Mouse (Mus musculus): ENCODE measurements around the gene Thap3. TPM values are rescaled to one million over a fixed set of nuclear protein-coding genes. Genes with fewer than 3 reads are reported as not detected.
A peak's percentile ranks its signal among the peaks of the same experiment; 100 is the strongest.
"Not testable (repeated sequence)": the region's sequence is repeated elsewhere in the genome, so short reads cannot be mapped to it uniquely, and the experiment has no call there.

Thap3 gene
- 10 to 100 TPM; 26.8 to 29.7 TPM for total RNA-seq (2021)
- long read RNA-seq, experiment 1, transcript Thap3-201 (4 exons, 1,124 nt) = major isoform, 8 of 12 reads
- long read RNA-seq, experiment 1, partial matches to known transcripts = 1 of 12 reads
- long read RNA-seq, experiment 1, other reads (novel, unspliced or antisense) = 2 of 12 reads
- long read RNA-seq, experiment 2, transcript Thap3-201 (4 exons, 1,124 nt) = major isoform, 10 of 18 reads
- long read RNA-seq, experiment 2, partial matches to known transcripts = 0 of 18 reads
- long read RNA-seq, experiment 2, other reads (novel, unspliced or antisense) = 5 of 18 reads

- TF ChIP-seq CTCF (conservative IDR thresholded peaks at IDR 0.05) = no peak
- peak; percentile 73 to 84 for DNase-seq (ENCODE audit: low spot score in 2 of 2)
- Histone ChIP-seq H3K27ac (peak within 1 kb of the TSS; percentile 98), H3K4me3 (peak within 1 kb of the TSS; percentile 61)
Measured at GRCm38 (mm10) chr4:151988342-151989109, at the start of gene Thap3. Gene Thap3 (minus strand): TSS chr4:151988997.

GRCm38 (mm10) chr4:152038225-152038984 is 49.6 kb upstream of the Thap3 start, which contains the start of gene Tas1r1:
Gene Tas1r1 (minus strand): TSS chr4:152038568.
- TF ChIP-seq CTCF (conservative IDR thresholded peaks at IDR 0.05) = no peak
- peak within 1 kb of the TSS; percentile 81 for H3K27ac ChIP-seq
- DNase-seq (ENCODE audit: low spot score in 2 of 2) = no peak
- peak within 1 kb of the TSS; percentile 96 for H3K4me3 ChIP-seq

- H3K27ac ChIP-seq; DNase-seq (ENCODE audit: low spot score in 2 of 2); H3K4me3 ChIP-seq: not testable (repeated sequence)
- peak; percentile 56 for TF ChIP-seq CTCF (conservative IDR thresholded peaks at IDR 0.05)
Measured at GRCm38 (mm10) chr4:152036464-152036863, 47.7 kb upstream of the Thap3 start.

GRCm38 (mm10) chr4:152032922-152033321 is 44.1 kb upstream of the Thap3 start:
- no peak for DNase-seq (ENCODE audit: low spot score in 2 of 2)
- H3K27ac ChIP-seq = no peak overlapping the region
- H3K4me3 ChIP-seq = no peak overlapping the region
- no peak for TF ChIP-seq CTCF (conservative IDR thresholded peaks at IDR 0.05)

GRCm38 (mm10) chr4:152029997-152030396 is 41.2 kb upstream of the Thap3 start:
- no peak overlapping the region; the same call in 1 of the 2 replicates for H3K4me3 ChIP-seq
- TF ChIP-seq CTCF (conservative IDR thresholded peaks at IDR 0.05) = peak; percentile 54
- H3K27ac ChIP-seq = no peak overlapping the region
- DNase-seq (ENCODE audit: low spot score in 2 of 2) = no peak

- Histone ChIP-seq H3K27ac (no peak overlapping the region), H3K4me3 (no peak overlapping the region; the same call in 1 of the 2 replicates)
- peak; percentile 70 for TF ChIP-seq CTCF (conservative IDR thresholded peaks at IDR 0.05)
- DNase-seq (ENCODE audit: low spot score in 2 of 2) = no peak
Measured at GRCm38 (mm10) chr4:152029087-152029486, 40.3 kb upstream of the Thap3 start.

- no peak for TF ChIP-seq CTCF (conservative IDR thresholded peaks at IDR 0.05)
- Histone ChIP-seq H3K4me3 (peak overlapping the region; percentile 85), H3K27ac (no peak overlapping the region)
- no peak for DNase-seq (ENCODE audit: low spot score in 2 of 2)
Measured at GRCm38 (mm10) chr4:152028456-152028855, 39.7 kb upstream of the Thap3 start.

GRCm38 (mm10) chr4:152027524-152027923 is 38.7 kb upstream of the Thap3 start, which contains the start of gene Zbtb48:
Gene Zbtb48 (minus strand): TSS chr4:152027671.
- TF ChIP-seq CTCF (conservative IDR thresholded peaks at IDR 0.05) = no peak
- peak; percentile 96 to 98 for DNase-seq (ENCODE audit: low spot score in 2 of 2)
- peak within 1 kb of the TSS; percentile 85 for H3K4me3 ChIP-seq
- peak within 1 kb of the TSS; percentile 92 for H3K27ac ChIP-seq

- peak overlapping the region; percentile 92 for H3K27ac ChIP-seq
- no peak for TF ChIP-seq CTCF (conservative IDR thresholded peaks at IDR 0.05)
- peak overlapping the region; percentile 85 for H3K4me3 ChIP-seq
Measured at GRCm38 (mm10) chr4:152026751-152027508, 38.1 kb upstream of the Thap3 start.

GRCm38 (mm10) chr4:152024525-152024924 is 35.7 kb upstream of the Thap3 start:
- no peak overlapping the region for H3K27ac ChIP-seq
- TF ChIP-seq CTCF (conservative IDR thresholded peaks at IDR 0.05) = no peak
- H3K4me3 ChIP-seq = no peak overlapping the region
- DNase-seq (ENCODE audit: low spot score in 2 of 2) = no peak

More at GRCm38 (mm10) chr4:152026751-152027508, 38.1 kb upstream of the Thap3 start:
- DNase-seq (ENCODE audit: low spot score in 2 of 2) = peak in 1 of 2 experiments; percentile 30

GRCm38 (mm10) chr4:152022506-152022905 is 33.7 kb upstream of the Thap3 start:
- no peak for DNase-seq (ENCODE audit: low spot score in 2 of 2)
- H3K27ac ChIP-seq = no peak overlapping the region
- H3K4me3 ChIP-seq = no peak overlapping the region
- no peak for TF ChIP-seq CTCF (conservative IDR thresholded peaks at IDR 0.05)

- 0 out of 2 replicates have a peak, but pooled peaks have one; percentile 4 for TF ChIP-seq CTCF (conservative IDR thresholded peaks at IDR 0.05)
- Histone ChIP-seq H3K27ac (no peak overlapping the region), H3K4me3 (no peak overlapping the region)
- DNase-seq (ENCODE audit: low spot score in 2 of 2) = no peak
Measured at GRCm38 (mm10) chr4:152021568-152022097, 32.8 kb upstream of the Thap3 start.
